Mouse (Mus musculus) spleen, adult 2 months (tissue): ENCODE results near the gene Emp3.
A peak's percentile ranks its signal among the peaks of the same experiment; 100 is the strongest.

Experiments used
- CTCF ChIP-seq: fragments of 200-500 bp; IDR thresholded peaks from 2 replicates; pipeline ENCODE4 v1.5.1; 2011; ENCODE audit warnings: mild to moderate bottlenecking, inconsistent platforms; ENCODE audit not compliant: insufficient read depth, insufficient read length, insufficient replicate concordance; ENCODE audit errors: extremely low read depth
- POLR2A ChIP-seq: fragments of 200-500 bp; IDR thresholded peaks from 2 replicates; pipeline ENCODE4 v1.6.1; 2011; ENCODE audit warnings: low read depth, low read length, inconsistent platforms

DNA sequence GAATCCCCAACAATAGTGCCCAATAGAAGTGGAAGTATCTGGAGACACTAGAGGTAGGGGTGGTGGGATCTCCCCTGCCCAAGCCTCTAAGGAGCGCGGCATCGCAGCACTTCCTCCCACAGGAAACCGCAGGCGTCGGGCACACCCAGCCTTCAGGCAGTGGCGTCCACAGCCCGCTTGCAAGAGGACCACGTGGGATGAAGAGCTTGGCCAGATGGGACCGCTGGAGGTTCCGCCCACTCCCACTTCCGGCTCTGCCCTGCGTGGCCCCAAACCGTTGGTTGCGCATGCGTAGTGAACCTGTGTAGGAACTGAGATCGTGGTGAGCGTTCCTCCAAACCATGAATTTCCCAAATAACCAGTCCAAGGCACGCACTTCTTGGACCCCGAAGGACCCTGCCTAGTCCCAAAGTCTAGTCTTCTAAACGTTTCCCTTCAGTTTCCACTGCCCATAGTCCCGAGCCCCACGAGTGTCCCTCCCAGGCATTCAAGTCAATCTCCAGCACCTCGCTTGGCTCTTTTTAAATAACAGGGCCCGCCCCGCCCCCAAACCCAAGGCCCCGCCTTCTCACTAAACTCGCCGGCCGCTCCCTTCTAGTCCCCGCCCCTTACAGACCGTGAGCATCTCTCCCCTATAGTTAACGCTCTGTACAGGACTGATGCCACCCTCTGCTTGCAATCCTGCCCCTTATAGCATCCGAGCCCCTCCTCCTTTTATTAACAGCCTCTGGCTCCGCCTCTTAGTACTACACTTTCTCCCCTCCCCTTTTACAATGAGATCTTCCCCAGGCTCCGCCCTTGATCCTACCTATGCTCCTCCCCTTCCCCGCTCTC, 1.9 kb upstream of the Emp3 start:
- TF ChIP-seq POLR2A (peak; percentile 95), CTCF (no peak)
